Mouse (Mus musculus) midbrain, embryonic 11.5 days (tissue): ENCODE data around the gene Tdo2. TPM values are rescaled to one million over a fixed set of nuclear protein-coding genes. Genes with fewer than 3 reads are reported as not detected.

Experiments used
- ATAC-seq: fragments of 200-750 bp; cut with Nextera tagmentation; 2 replicates; pipeline ENCODE4 v1.8.0; 2017; ENCODE audit warnings: moderate TSS enrichment, moderate library complexity; ENCODE audit not compliant: low FRiP score
- DNase-seq: peaks from one replicate; pipeline ENCODE4 v3.0.0; 2015; ENCODE audit warnings: low spot score; ENCODE audit errors: missing footprints
- H3K27ac ChIP-seq: fragments of 300-500 bp; sonication (generic); 2 replicates; pipeline ENCODE4 v1.5.1; 2014; ENCODE audit warnings: low read depth, low read length
- H3K27me3 ChIP-seq: fragments of 300-500 bp; sonication (generic); 2 replicates; pipeline ENCODE4 v1.6.1; 2014; ENCODE audit warnings: mild to moderate bottlenecking, low read length, moderate library complexity, mixed read lengths; ENCODE audit not compliant: control insufficient read depth, insufficient read depth
- H3K36me3 ChIP-seq: fragments of 300-500 bp; sonication (generic); 2 replicates; pipeline ENCODE4 v1.6.1; 2014; ENCODE audit warnings: mild to moderate bottlenecking, low read length, moderate library complexity, mixed read lengths; ENCODE audit not compliant: control insufficient read depth, insufficient read depth
- H3K4me1 ChIP-seq: fragments of 300-500 bp; sonication (generic); 2 replicates; pipeline ENCODE4 v1.6.1; 2014; ENCODE audit warnings: low read length; ENCODE audit not compliant: control insufficient read depth, insufficient read depth
- H3K4me2 ChIP-seq: fragments of 300-500 bp; sonication (generic); 2 replicates; pipeline ENCODE4 v1.6.1; 2014; ENCODE audit warnings: mild to moderate bottlenecking, moderate library complexity
- H3K4me3 ChIP-seq: fragments of 300-500 bp; sonication (generic); 2 replicates; pipeline ENCODE4 v1.5.1; 2014; ENCODE audit warnings: low read depth, low read length
- H3K9ac ChIP-seq: fragments of 300-500 bp; sonication (generic); 2 replicates; pipeline ENCODE4 v1.6.1; 2014; ENCODE audit warnings: low read length
- H3K9me3 ChIP-seq: fragments of 300-500 bp; sonication (generic); 2 replicates; pipeline ENCODE4 v1.6.1; 2016; ENCODE audit warnings: low read length; ENCODE audit not compliant: control insufficient read depth
- WGBS: fragments of 180-500 bp; shearing (Covaris S2); extraction: QIAGEN DNeasy Blood & Tissue Kit; methylation state at CpG from one replicate; pipeline ENCODE4 v1.1.7; 2014; 5-methylcytosine and 5-hydroxymethylcytosine counted together
- polyA plus RNA-seq: library from polyadenylated mRNA; unstranded; fragments of >200 nt; fragmentation: Nextera tagmentation; extraction: Ambion mirVana; gene quantifications from 2 replicates; pipeline ENCODE4 v1.2.1, GENCODE M21; 2014

The Tdo2 gene
- polyA plus RNA-seq, 1 experiment from 2014 or later, result not detected

GRCm38 (mm10) chr3:81917354-81917935 is 58.6 kb downstream of the Tdo2 start:
- no peak overlapping the region for H3K4me2 ChIP-seq
- no peaks in the 10 kb centered on the region for H3K27me3 ChIP-seq
- H3K9me3 ChIP-seq, result no peaks in the 10 kb centered on the region
- 0 out of 2 replicates have a peak, but pooled peaks cover 2% of the 10 kb centered on the region for H3K4me1 ChIP-seq
- H3K9ac ChIP-seq, result no peak overlapping the region
- DNase-seq (no peak), ATAC-seq (no peak)
- H3K36me3 ChIP-seq, result no peaks in the 10 kb centered on the region
- 82% methylated on average over 3 of the region's 3 CpGs for WGBS
- no peak overlapping the region for H3K27ac ChIP-seq
- no peak overlapping the region for H3K4me3 ChIP-seq

GRCm38 (mm10) chr3:81916030-81916686 is 59.8 kb downstream of the Tdo2 start:
- WGBS, result 72% methylated on average over 5 of the region's 5 CpGs
- Histone ChIP-seq H3K36me3 (no peaks in the 10 kb centered on the region), H3K9me3 (no peaks in the 10 kb centered on the region), H3K27me3 (no peaks in the 10 kb centered on the region), H3K4me2 (no peak overlapping the region), H3K27ac (no peak overlapping the region), H3K4me1 (0 out of 2 replicates have a peak, but pooled peaks cover 2% of the 10 kb centered on the region), H3K4me3 (no peak overlapping the region), H3K9ac (no peak overlapping the region)
- ATAC-seq (no peak), DNase-seq (no peak)

- DNase-seq, result no peak
- 65% methylated on average over 6 of the region's 6 CpGs for WGBS
- ATAC-seq, result no peak
Observed at GRCm38 (mm10) chr3:81910286-81911036, 65.5 kb downstream of the Tdo2 start.

More at GRCm38 (mm10) chr3:81910286-81911036, 65.5 kb downstream of the Tdo2 start:
- H3K9me3 ChIP-seq, result no peaks in the 10 kb centered on the region
- H3K4me2 ChIP-seq, result no peak overlapping the region
- H3K4me3 ChIP-seq, result no peak overlapping the region
- H3K9ac ChIP-seq, result no peak overlapping the region
- H3K36me3 ChIP-seq, result no peaks in the 10 kb centered on the region
- no peaks in the 10 kb centered on the region for H3K4me1 ChIP-seq
- no peak overlapping the region for H3K27ac ChIP-seq
- H3K27me3 ChIP-seq, result no peaks in the 10 kb centered on the region

Other genes with a start within 250 kb of the Tdo2 start
- gene Ctso, start 43.6 kb downstream of the Tdo2 start, polyA plus RNA-seq, result 5.5 and 6.0 TPM in 2 replicates
- gene Asic5, start 6.1 kb upstream of the Tdo2 start, polyA plus RNA-seq, result not detected in 2 replicates
- 8.4 and 9.7 TPM in 2 replicates for gene Gucy1b1, start 98.5 kb upstream of the Tdo2 start, polyA plus RNA-seq
- gene Gucy1a1, start 169.6 kb upstream of the Tdo2 start, polyA plus RNA-seq, result 3.6 and 3.9 TPM in 2 replicates